Mouse (Mus musculus) CH12.LX (cell line): Measurements from ENCODE around the gene Nab2. TPM values are rescaled to one million over a fixed set of nuclear protein-coding genes. Genes with fewer than 3 reads are reported as not detected.

Experiments
- DNase-seq: peaks from one replicate; pipeline ENCODE4 v3.0.0-alpha.2; 2013; ENCODE audit errors: extremely low read depth
- H3K27ac ChIP-seq: 2 replicates; pipeline ENCODE4 v1.5.1; 2012; ENCODE audit warnings: low read depth, mild to moderate bottlenecking, control low read depth, moderate library complexity; ENCODE audit not compliant: insufficient read depth
- H3K27me3 ChIP-seq: replicated peaks from 2 replicates; pipeline ENCODE3; 2012; ENCODE audit warnings: inconsistent platforms
- H3K36me3 ChIP-seq, 2 experiments: replicated peaks in 1 of 2; 2 replicates each; pipeline versions ENCODE3 to v1.6.1; 2012; ENCODE audit warnings: inconsistent platforms in 1 of 2, low read length in 1 of 2, mild to moderate bottlenecking in 1 of 2, mixed read lengths in 1 of 2, moderate library complexity in 1 of 2; ENCODE audit not compliant: control insufficient read depth in 1 of 2, insufficient read depth in 1 of 2
- H3K4me1 ChIP-seq, 2 experiments: 2 replicates each; pipeline ENCODE4 v1.6.1; 2012; ENCODE audit warnings: inconsistent platforms in 1 of 2, moderate library complexity in 1 of 2; ENCODE audit not compliant: insufficient read depth in 2 of 2, control insufficient read depth in 1 of 2
- H3K4me2 ChIP-seq: 2 replicates; pipeline ENCODE4 v1.6.1; 2012; ENCODE audit warnings: low read depth, mild to moderate bottlenecking, control low read depth; ENCODE audit not compliant: poor library complexity, insufficient read depth, severe bottlenecking
- H3K4me3 ChIP-seq, 3 experiments: fragments of 150-350 bp in 1 of 3; sonication (generic) in 1 of 3; replicated peaks in 1 of 3; 2 replicates each; pipeline versions ENCODE3 to v1.5.1; 2011 to 2012; ENCODE audit warnings: low read depth in 2 of 3, low read length in 2 of 3, mild to moderate bottlenecking in 2 of 3, moderate library complexity in 2 of 3, control low read depth in 1 of 3, improper control_type of control experiment in 1 of 3, inconsistent platforms in 1 of 3, mixed read lengths in 1 of 3; ENCODE audit not compliant: poor library complexity in 1 of 3
- H3K79me2 ChIP-seq: replicated peaks from 2 replicates; pipeline ENCODE4 v1.6.1; 2012; ENCODE audit warnings: mild to moderate bottlenecking, moderate library complexity; ENCODE audit not compliant: control insufficient read depth, poor library complexity, insufficient read depth, severe bottlenecking; ENCODE audit errors: extremely low read depth
- H3K9ac ChIP-seq: 2 replicates; pipeline ENCODE4 v1.6.1; 2012; ENCODE audit warnings: low read depth, mild to moderate bottlenecking, control low read depth, moderate library complexity; ENCODE audit not compliant: insufficient read depth
- H3K9me3 ChIP-seq: replicated peaks from 2 replicates; pipeline ENCODE3; 2012; ENCODE audit warnings: low read length, inconsistent platforms, mixed read lengths
- BHLHE40 ChIP-seq: IDR thresholded peaks from 2 replicates; pipeline ENCODE4 v1.6.1; 2011; ENCODE audit warnings: mild to moderate bottlenecking, low read depth, low read length, improper control_type of control experiment
- CHD1 ChIP-seq: IDR thresholded peaks from 2 replicates; pipeline ENCODE4 v1.6.1; 2012; ENCODE audit warnings: low read depth, low read length, improper control_type of control experiment, inconsistent platforms
- CTCF ChIP-seq, 2 experiments: IDR thresholded peaks in 1 of 2; conservative IDR thresholded peaks in 1 of 2; 2 replicates each; pipeline ENCODE4 v1.5.1; 2011 to 2012; ENCODE audit warnings: low read depth in 2 of 2, low read length in 2 of 2, improper control_type of control experiment in 1 of 2, inconsistent platforms in 1 of 2, mild to moderate bottlenecking in 1 of 2, moderate library complexity in 1 of 2
- E2F4 ChIP-seq: IDR thresholded peaks from 2 replicates; pipeline ENCODE4 v1.6.1; 2011; ENCODE audit warnings: low read depth, low read length, improper control_type of control experiment; ENCODE audit not compliant: insufficient replicate concordance
- ELF1 ChIP-seq: IDR thresholded peaks from 2 replicates; pipeline ENCODE4 v1.6.1; 2014; ENCODE audit warnings: low read depth, mild to moderate bottlenecking, inconsistent platforms, low read length, improper control_type of control experiment
- ETS1 ChIP-seq: conservative IDR thresholded peaks from 2 replicates; pipeline ENCODE4 v1.6.1; 2012; ENCODE audit warnings: low read depth, mild to moderate bottlenecking, inconsistent platforms, low read length, improper control_type of control experiment, moderate library complexity
- GABPA ChIP-seq: IDR thresholded peaks from 2 replicates; pipeline ENCODE4 v1.6.1; 2012; ENCODE audit warnings: low read depth, low read length, improper control_type of control experiment, inconsistent platforms; ENCODE audit not compliant: insufficient replicate concordance
- HCFC1 ChIP-seq: IDR thresholded peaks from 2 replicates; pipeline ENCODE4 v1.6.1; 2012; ENCODE audit warnings: low read depth, mild to moderate bottlenecking, inconsistent platforms, low read length, improper control_type of control experiment
- IRF4 ChIP-seq: IDR thresholded peaks from 2 replicates; pipeline ENCODE4 v1.6.1; 2014; ENCODE audit warnings: low read depth, mild to moderate bottlenecking, inconsistent platforms, low read length, improper control_type of control experiment
- JUN ChIP-seq: IDR thresholded peaks from 2 replicates; pipeline ENCODE4 v1.6.1; 2011; ENCODE audit warnings: low read depth, mild to moderate bottlenecking, low read length, improper control_type of control experiment, moderate library complexity; ENCODE audit not compliant: insufficient read depth
- JUND ChIP-seq: conservative IDR thresholded peaks from 2 replicates; pipeline ENCODE4 v1.6.1; 2011; ENCODE audit warnings: low read depth, low read length, improper control_type of control experiment
- KAT2A ChIP-seq: IDR thresholded peaks from 2 replicates; pipeline ENCODE4 v1.6.1; 2012; ENCODE audit warnings: low read length, improper control_type of control experiment, inconsistent platforms; ENCODE audit not compliant: insufficient replicate concordance
- MAX ChIP-seq: IDR thresholded peaks from 2 replicates; pipeline ENCODE4 v1.6.1; 2011; ENCODE audit warnings: low read length, improper control_type of control experiment
- MAZ ChIP-seq: IDR thresholded peaks from 2 replicates; pipeline ENCODE4 v1.6.1; 2012; ENCODE audit warnings: low read depth, mild to moderate bottlenecking, inconsistent platforms, low read length, improper control_type of control experiment, moderate library complexity
- MYC ChIP-seq: IDR thresholded peaks from 2 replicates; pipeline ENCODE4 v1.6.1; 2011; ENCODE audit warnings: low read depth, mild to moderate bottlenecking, improper control_type of control experiment, low read length
- NELFE ChIP-seq: IDR thresholded peaks from 2 replicates; pipeline ENCODE4 v1.6.1; 2011; ENCODE audit warnings: low read depth, low read length, improper control_type of control experiment
- PAX5 ChIP-seq: IDR thresholded peaks from 2 replicates; pipeline ENCODE4 v1.6.1; 2012; ENCODE audit warnings: low read length, inconsistent platforms, mixed read lengths
- POLR2A ChIP-seq: IDR thresholded peaks from 2 replicates; pipeline ENCODE4 v1.6.1; 2011; ENCODE audit warnings: low read depth, mild to moderate bottlenecking, improper control_type of control experiment, low read length
- POLR2AphosphoS2 ChIP-seq: IDR thresholded peaks from 2 replicates; pipeline ENCODE4 v1.6.1; 2011; ENCODE audit warnings: low read depth, low read length, improper control_type of control experiment
- RAD21 ChIP-seq: IDR thresholded peaks from 2 replicates; pipeline ENCODE4 v1.6.1; 2011; ENCODE audit warnings: low read depth, mild to moderate bottlenecking, low read length, improper control_type of control experiment, moderate library complexity
- RCOR1 ChIP-seq: conservative IDR thresholded peaks from 2 replicates; pipeline ENCODE4 v1.6.1; 2012; ENCODE audit warnings: low read depth, mild to moderate bottlenecking, inconsistent platforms, low read length, improper control_type of control experiment
- TBP ChIP-seq: conservative IDR thresholded peaks from 2 replicates; pipeline ENCODE4 v1.6.1; 2011; ENCODE audit warnings: low read depth, low read length, improper control_type of control experiment
- USF1 ChIP-seq: IDR thresholded peaks from 2 replicates; pipeline ENCODE4 v1.6.1; 2014; ENCODE audit warnings: low read depth, mild to moderate bottlenecking, inconsistent platforms, low read length, improper control_type of control experiment
- USF2 ChIP-seq: conservative IDR thresholded peaks from 2 replicates; pipeline ENCODE4 v1.6.1; 2011; ENCODE audit warnings: low read depth, low read length, improper control_type of control experiment
- ZC3H11A ChIP-seq: IDR thresholded peaks from 2 replicates; pipeline ENCODE4 v1.6.1; 2012; ENCODE audit warnings: low read depth, mild to moderate bottlenecking, inconsistent platforms, low read length, improper control_type of control experiment
- ZKSCAN1 ChIP-seq: IDR thresholded peaks from 2 replicates; pipeline ENCODE4 v1.6.1; 2012; ENCODE audit warnings: low read depth, inconsistent platforms, low read length, improper control_type of control experiment, borderline replicate concordance
- ZMIZ1 ChIP-seq: IDR thresholded peaks from 2 replicates; pipeline ENCODE4 v1.6.1; 2012; ENCODE audit warnings: low read depth, mild to moderate bottlenecking, inconsistent platforms, low read length, improper control_type of control experiment
- ZNF384 ChIP-seq: IDR thresholded peaks from 2 replicates; pipeline ENCODE4 v1.6.1; 2012; ENCODE audit warnings: low read depth, low read length, improper control_type of control experiment, inconsistent platforms
- dilution Hi-C: fragments of 300-500 bp; cut with MboI; formaldehyde crosslinking; loops from 2 replicates; pipeline ENCODE4 v1.14.3; 2020; ENCODE audit warnings: low sequenced_read_pairs; ENCODE audit not compliant: extremely low pct_unique_long_range_greater_than_20kb, extremely low pct_ligation_motif_present
- in situ Hi-C: fragments of 300-500 bp; cut with MboI; formaldehyde crosslinking; loops from 3 replicates; pipeline ENCODE4 v1.14.3; 2019; ENCODE audit warnings: low sequenced_read_pairs, low pct_ligation_motif_present, low pct_unique_long_range_greater_than_20kb, mixed read lengths
- polyA plus RNA-seq: library from polyadenylated mRNA; unstranded; fragments of >175 nt; gene quantifications from 2 replicates; pipeline ENCODE4 v1.2.1, GENCODE M21; 2012; ENCODE audit warnings: low read depth; ENCODE audit not compliant: insufficient read length
- total RNA-seq, 2 experiments: library from RNA; depleted of rRNA; stranded (reverse); fragments of 300-350 nt in 1 of 2; fragments of >200 nt in 1 of 2; gene quantifications; 2 replicates each; pipeline ENCODE4 v1.2.3; 2012 to 2014

Gene Nab2
- total and polyA plus RNA-seq, 3 experiments = 8.1 to 10.0 (median 9.2) TPM

DNA sequence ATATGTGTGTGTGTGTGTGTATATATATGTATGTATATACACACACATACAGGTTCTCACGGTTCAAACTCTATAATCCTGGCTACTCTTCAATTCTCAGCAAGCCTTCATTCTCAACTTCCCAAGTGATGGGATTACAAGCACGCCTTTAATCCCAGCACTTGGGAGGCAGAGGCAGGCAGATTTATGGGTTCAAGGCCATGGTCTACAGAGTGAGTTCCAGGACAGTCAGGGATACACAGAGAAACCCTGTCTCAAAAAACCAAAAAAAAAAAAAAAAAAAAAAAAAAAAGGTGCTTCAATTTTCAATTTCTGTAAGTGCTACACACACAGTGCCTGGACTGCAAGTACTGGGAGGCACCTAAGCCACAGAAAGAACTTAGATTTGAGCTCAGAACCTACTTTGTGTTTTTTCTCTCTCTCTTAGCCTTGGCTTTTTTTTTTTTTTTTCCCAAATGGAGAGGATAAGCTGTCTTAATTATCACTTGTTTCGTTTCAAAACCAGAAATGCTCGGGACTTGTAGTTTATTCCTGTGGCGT is 7.6 kb upstream of the Nab2 start:
- dilution Hi-C loops (no loop called here), in situ Hi-C loops (loop anchor here (10.0 kb wide), 1 partner anchor 59 kb away; the partner anchor contains the start of gene Zbtb39)
- Histone ChIP-seq H3K4me1 (peaks cover 2 to 15% of the 10 kb centered on the region in 2 experiments; a peak in 2 of 4 replicates), H3K9ac (peak overlapping the region; percentile 87), H3K79me2 (peaks cover 6% of the 10 kb centered on the region), H3K9me3 (no peaks in the 10 kb centered on the region), H3K4me2 (peak overlapping the region; percentile 62), H3K4me3 (peak overlapping the region; percentile 58 to 98 (median 83)), H3K36me3 (peaks cover 0 to 10% of the 10 kb centered on the region in 2 experiments), H3K27ac (no peak overlapping the region), H3K27me3 (no peaks in the 10 kb centered on the region)
- DNase-seq = no peak
- 0 out of 2 replicates have a peak, but pooled peaks have one; percentile 24 for TF ChIP-seq IRF4
- TF ChIP-seq RCOR1 = no peak
- no peak for TF ChIP-seq MYC
- TF ChIP-seq ZNF384 = peak; percentile 69

DNA sequence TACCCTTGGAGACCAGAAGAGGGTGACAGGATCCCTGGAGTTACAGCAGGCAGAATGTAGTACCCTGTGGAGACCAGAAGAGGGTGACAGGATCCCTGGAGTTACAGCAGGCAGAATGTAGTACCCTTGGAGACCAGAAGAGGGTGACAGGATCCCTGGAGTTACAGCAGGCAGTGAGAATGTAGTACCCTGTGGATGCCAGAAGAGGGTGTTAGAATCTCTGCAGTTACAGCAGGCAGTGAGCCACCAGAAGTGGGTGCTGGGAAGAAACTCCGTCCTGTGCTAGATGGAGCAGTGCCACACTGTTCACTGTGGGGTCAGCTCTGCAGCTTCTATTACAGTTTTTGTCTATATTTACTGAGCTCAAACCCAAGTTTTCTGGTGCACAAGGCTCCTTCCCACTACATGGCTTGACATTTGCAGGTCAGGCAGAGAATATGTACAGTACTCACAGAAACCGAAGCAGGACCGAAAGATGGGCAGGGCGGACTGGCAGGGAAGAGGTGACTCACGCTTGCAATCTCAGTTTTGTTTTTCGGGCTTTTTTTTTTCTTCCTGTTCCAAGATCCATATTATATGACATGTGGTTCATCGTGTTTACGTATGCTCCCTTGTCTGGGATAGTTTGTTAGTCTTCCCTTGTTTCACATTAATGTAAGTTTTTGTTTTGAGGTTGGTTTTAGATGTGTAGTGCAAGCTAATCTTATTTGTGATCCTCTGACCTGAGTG is 6.6 kb upstream of the Nab2 start:
- Histone ChIP-seq H3K27me3 (no peaks in the 10 kb centered on the region), H3K4me3 (peak overlapping the region; percentile 46 to 98 (median 54)), H3K36me3 (peaks cover 0 to 8% of the 10 kb centered on the region in 2 experiments), H3K4me1 (peaks cover 2 to 23% of the 10 kb centered on the region in 2 experiments; a peak in 2 of 4 replicates), H3K4me2 (peak overlapping the region; percentile 62), H3K27ac (peak overlapping the region; percentile 45; the same call in 1 of the 2 replicates), H3K79me2 (peaks cover 3% of the 10 kb centered on the region), H3K9ac (peak overlapping the region; percentile 29; the same call in 1 of the 2 replicates), H3K9me3 (no peaks in the 10 kb centered on the region)
- dilution Hi-C loops = no loop called here
- in situ Hi-C loops = loop anchor here (10.0 kb wide), 1 partner anchor 60 kb away; the partner anchor contains the start of gene Zbtb39
- peak; percentile 91 for DNase-seq
- TF ChIP-seq KAT2A (no peak), ELF1 (0 out of 2 replicates have a peak, but pooled peaks have one; percentile 43), ZNF384 (peak; percentile 90), POLR2A (0 out of 2 replicates have a peak, but pooled peaks have one; percentile 29), RCOR1 (no peak), MAZ (peak; percentile 59; the same call in 1 of the 2 replicates), CTCF (conservative IDR thresholded peaks at IDR 0.05 in 1 of 2, IDR thresholded peaks at IDR 0.05 in 1 of 2; ENCODE audit: low read depth in 2 of 2, low read length in 2 of 2) (peak; percentile 98 to 100), POLR2AphosphoS2 (no peak), ZMIZ1 (no peak), PAX5 (no peak), IRF4 (peak; percentile 62), BHLHE40 (peak; percentile 41), CHD1 (0 out of 2 replicates have a peak, but pooled peaks have one; percentile 41), JUN (peak; percentile 54; the same call in 1 of the 2 replicates), USF2 (no peak), GABPA (no peak), JUND (peak; percentile 16; the same call in 1 of the 2 replicates), TBP (no peak), RAD21 (peak; percentile 58), HCFC1 (peak; percentile 59), MAX (peak; percentile 21; the same call in 1 of the 2 replicates), ZKSCAN1 (no peak), NELFE (peak; percentile 81), ZC3H11A (no peak), MYC (peak; percentile 69), ETS1 (peak; percentile 17; the same call in 1 of the 2 replicates), USF1 (no peak), E2F4 (0 out of 2 replicates have a peak, but pooled peaks have one; percentile 32)
